Mouse (Mus musculus): ENCODE measurements around the gene Rps11. TPM values are rescaled to one million over a fixed set of nuclear protein-coding genes. Genes with fewer than 3 reads are reported as not detected.
A peak's percentile ranks its signal among the peaks of the same experiment; 100 is the strongest.

Rps11 gene
- polyA plus RNA-seq, 1 experiment: 1,240 TPM

DNA sequence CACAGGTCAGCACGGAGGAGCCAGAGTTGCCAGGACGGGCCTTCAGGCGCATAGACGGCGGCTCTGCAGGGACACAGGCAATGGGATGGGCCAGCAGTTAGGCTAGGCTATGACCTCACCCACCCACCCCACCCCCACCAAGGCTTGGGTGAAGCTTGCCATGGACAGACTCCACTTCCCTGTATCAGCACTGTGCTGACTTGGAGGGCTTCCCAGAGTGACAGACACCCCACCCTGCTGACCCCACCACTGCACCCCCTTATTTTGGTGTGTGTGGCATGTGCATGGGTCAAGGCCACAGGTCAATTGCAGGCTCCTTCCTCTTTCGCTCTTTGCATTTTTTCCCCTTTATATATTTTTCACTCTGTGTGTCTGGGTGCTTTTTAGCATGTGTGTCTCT is 28.9 kb downstream of the Rps11 start:
- no peak for TF ChIP-seq POLR2A (IDR thresholded peaks at IDR 0.05; ENCODE audit: borderline replicate concordance, control insufficient read depth, low read depth, low read length)
- Histone ChIP-seq H3K27ac (ENCODE audit: control insufficient read depth, insufficient read depth, low read depth, low read length, poor library complexity) (no peak overlapping the region), H3K4me1 (ENCODE audit: control insufficient read depth, insufficient read depth, low read length) (no peaks in the 10 kb centered on the region), H3K4me3 (replicated peaks; ENCODE audit: control insufficient read depth, low read depth, low read length) (no peak overlapping the region)
- WGBS: 70% methylated on average over 6 of the region's 6 CpGs

- Histone ChIP-seq H3K27ac (ENCODE audit: control insufficient read depth, insufficient read depth, low read depth, low read length, poor library complexity) (no peak overlapping the region), H3K4me3 (replicated peaks; ENCODE audit: control insufficient read depth, low read depth, low read length) (no peak overlapping the region), H3K4me1 (ENCODE audit: control insufficient read depth, insufficient read depth, low read length) (no peaks in the 10 kb centered on the region)
- TF ChIP-seq POLR2A (IDR thresholded peaks at IDR 0.05; ENCODE audit: borderline replicate concordance, control insufficient read depth, low read depth, low read length): no peak
- TF ChIP-seq CTCF (IDR thresholded peaks at IDR 0.05; ENCODE audit: control insufficient read depth, insufficient read depth, low read length): no peak
- 72% methylated on average over 7 of the region's 7 CpGs for WGBS
Measured at GRCm38 (mm10) chr7:45094121-45094520, 30.1 kb downstream of the Rps11 start.

DNA sequence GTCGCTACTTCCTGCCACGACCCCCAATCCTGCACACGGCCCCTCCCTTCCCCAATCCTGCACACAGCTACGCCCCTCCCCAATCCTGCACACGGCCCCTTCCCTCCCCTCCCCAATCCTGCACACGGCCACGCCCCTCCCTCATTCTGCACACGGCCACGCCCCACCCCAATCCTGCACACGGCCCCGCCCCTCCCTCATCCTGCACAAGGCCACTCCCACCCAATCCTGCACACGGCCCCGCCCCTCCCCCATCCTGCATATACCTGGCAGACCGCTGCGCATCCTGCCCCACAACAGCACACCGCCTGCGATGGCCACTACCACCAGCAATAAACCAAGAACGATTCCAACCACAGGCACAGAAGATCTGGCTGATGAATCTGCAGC is 30.7 kb downstream of the Rps11 start:
- H3K4me3 ChIP-seq (replicated peaks; ENCODE audit: control insufficient read depth, low read depth, low read length): no peak overlapping the region
- TF ChIP-seq POLR2A (IDR thresholded peaks at IDR 0.05; ENCODE audit: borderline replicate concordance, control insufficient read depth, low read depth, low read length) (no peak), CTCF (IDR thresholded peaks at IDR 0.05; ENCODE audit: control insufficient read depth, insufficient read depth, low read length) (no peak)
- WGBS: 51% methylated on average over 18 of the region's 18 CpGs
- no peak overlapping the region for H3K27ac ChIP-seq (ENCODE audit: control insufficient read depth, insufficient read depth, low read depth, low read length, poor library complexity)
- no peaks in the 10 kb centered on the region for H3K4me1 ChIP-seq (ENCODE audit: control insufficient read depth, insufficient read depth, low read length)

GRCm38 (mm10) chr7:45092828-45093515 is 31.3 kb downstream of the Rps11 start:
- no peak overlapping the region for H3K4me3 ChIP-seq (replicated peaks; ENCODE audit: control insufficient read depth, low read depth, low read length)
- WGBS: 70% methylated on average over 12 of the region's 12 CpGs
- TF ChIP-seq POLR2A (IDR thresholded peaks at IDR 0.05; ENCODE audit: borderline replicate concordance, control insufficient read depth, low read depth, low read length): no peak
- no peak for TF ChIP-seq CTCF (IDR thresholded peaks at IDR 0.05; ENCODE audit: control insufficient read depth, insufficient read depth, low read length)
- no peaks in the 10 kb centered on the region for H3K4me1 ChIP-seq (ENCODE audit: control insufficient read depth, insufficient read depth, low read length)
- no peak overlapping the region for H3K27ac ChIP-seq (ENCODE audit: control insufficient read depth, insufficient read depth, low read depth, low read length, poor library complexity)

DNA sequence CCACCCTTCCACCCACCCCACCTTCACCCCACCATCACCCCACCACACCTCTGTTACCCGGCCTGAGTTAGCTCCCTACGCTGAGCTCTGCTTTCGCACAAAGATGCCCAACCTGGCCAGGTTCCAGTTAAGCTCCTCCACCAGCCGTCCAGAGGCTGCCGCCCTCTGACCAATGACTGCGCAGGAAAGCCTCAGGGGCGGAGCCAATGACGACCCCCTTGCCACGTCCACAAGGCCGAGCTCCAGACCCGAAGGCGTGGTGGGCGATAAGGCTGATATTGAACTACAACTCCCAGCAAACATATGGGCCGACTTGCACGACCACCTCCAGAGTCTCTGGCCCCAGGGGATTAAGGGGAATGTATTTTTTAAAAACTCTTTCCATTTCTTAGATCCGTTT is 32.2 kb downstream of the Rps11 start, which contains the start of gene Rcn3:
TSS of gene Rcn3 (minus strand) at position 174 of the 400 bp plus-strand sequence.
- Histone ChIP-seq H3K27ac (ENCODE audit: control insufficient read depth, insufficient read depth, low read depth, low read length, poor library complexity) (no peak within 1 kb of the TSS), H3K4me3 (replicated peaks; ENCODE audit: control insufficient read depth, low read depth, low read length) (peak within 1 kb of the TSS; percentile 31), H3K4me1 (ENCODE audit: control insufficient read depth, insufficient read depth, low read length) (no peaks in the 10 kb centered on the region)
- WGBS: under 1% methylated on average over 16 of the region's 16 CpGs
- TF ChIP-seq CTCF (IDR thresholded peaks at IDR 0.05; ENCODE audit: control insufficient read depth, insufficient read depth, low read length) (no peak), POLR2A (IDR thresholded peaks at IDR 0.05; ENCODE audit: borderline replicate concordance, control insufficient read depth, low read depth, low read length) (peak; percentile 27; the same call in 1 of the 2 replicates)

- no peak for TF ChIP-seq POLR2A (IDR thresholded peaks at IDR 0.05; ENCODE audit: borderline replicate concordance, control insufficient read depth, low read depth, low read length)
- no peak for TF ChIP-seq CTCF (IDR thresholded peaks at IDR 0.05; ENCODE audit: control insufficient read depth, insufficient read depth, low read length)
- WGBS: 7% methylated on average over 35 of the region's 35 CpGs
- H3K27ac ChIP-seq (ENCODE audit: control insufficient read depth, insufficient read depth, low read depth, low read length, poor library complexity): no peak overlapping the region
- H3K4me1 ChIP-seq (ENCODE audit: control insufficient read depth, insufficient read depth, low read length): no peaks in the 10 kb centered on the region
- H3K4me3 ChIP-seq (replicated peaks; ENCODE audit: control insufficient read depth, low read depth, low read length): peak overlapping the region; percentile 12
Measured at GRCm38 (mm10) chr7:45091001-45091990, 32.9 kb downstream of the Rps11 start.

DNA sequence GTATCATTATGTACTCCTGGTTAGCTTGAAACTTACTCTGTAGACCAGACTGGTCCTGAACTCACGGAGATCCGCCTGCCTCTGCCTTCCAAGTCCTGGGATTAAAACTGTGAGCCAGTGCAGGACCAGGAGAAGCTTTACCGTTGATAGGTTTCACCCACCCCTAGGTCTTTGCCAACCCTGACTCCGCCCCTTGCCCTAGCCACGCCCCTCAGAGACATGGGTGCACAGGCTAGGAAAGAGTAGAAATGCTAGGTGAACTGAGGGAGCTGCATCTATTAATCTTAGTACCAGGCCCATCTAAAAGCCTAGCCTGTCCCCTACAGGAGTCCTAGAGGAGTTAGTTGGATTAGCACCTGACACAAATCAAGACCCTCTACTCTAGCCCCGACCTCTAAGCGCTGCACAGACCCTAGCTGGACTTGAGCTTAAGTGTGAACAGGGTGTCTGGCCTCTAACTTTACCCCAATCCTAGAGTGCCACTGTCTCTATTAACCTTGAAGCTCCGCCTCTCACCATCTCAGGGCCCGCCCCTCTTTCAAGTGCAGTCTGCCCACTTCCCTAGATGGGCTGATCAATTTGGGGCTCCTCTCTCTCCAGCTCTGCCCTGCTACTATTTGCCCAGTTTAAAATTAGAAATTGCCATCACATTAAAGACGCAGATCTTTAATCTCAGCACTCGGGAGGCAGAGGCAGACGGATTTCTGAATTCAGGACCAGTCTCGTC is 33.8 kb downstream of the Rps11 start:
- Histone ChIP-seq H3K27ac (ENCODE audit: control insufficient read depth, insufficient read depth, low read depth, low read length, poor library complexity) (no peak overlapping the region), H3K4me3 (replicated peaks; ENCODE audit: control insufficient read depth, low read depth, low read length) (no peak overlapping the region), H3K4me1 (ENCODE audit: control insufficient read depth, insufficient read depth, low read length) (no peaks in the 10 kb centered on the region)
- no peak for TF ChIP-seq POLR2A (IDR thresholded peaks at IDR 0.05; ENCODE audit: borderline replicate concordance, control insufficient read depth, low read depth, low read length)
- TF ChIP-seq CTCF (IDR thresholded peaks at IDR 0.05; ENCODE audit: control insufficient read depth, insufficient read depth, low read length): no peak
- 51% methylated on average over 13 of the region's 13 CpGs for WGBS

- TF ChIP-seq POLR2A (IDR thresholded peaks at IDR 0.05; ENCODE audit: borderline replicate concordance, control insufficient read depth, low read depth, low read length): no peak
- TF ChIP-seq CTCF (IDR thresholded peaks at IDR 0.05; ENCODE audit: control insufficient read depth, insufficient read depth, low read length): no peak
- 93% methylated on average over 17 of the region's 17 CpGs for WGBS
- Histone ChIP-seq H3K4me3 (replicated peaks; ENCODE audit: control insufficient read depth, low read depth, low read length) (no peak overlapping the region), H3K4me1 (ENCODE audit: control insufficient read depth, insufficient read depth, low read length) (no peaks in the 10 kb centered on the region), H3K27ac (ENCODE audit: control insufficient read depth, insufficient read depth, low read depth, low read length, poor library complexity) (no peak overlapping the region)
Measured at GRCm38 (mm10) chr7:45088597-45088996, 35.6 kb downstream of the Rps11 start.

All from bone marrow, adult 2 months (tissue).